Mouse (Mus musculus) urinary bladder, adult 2 months (tissue): Measurements from ENCODE around the gene Nsrp1. TPM values are rescaled to one million over a fixed set of nuclear protein-coding genes. Genes with fewer than 3 reads are reported as not detected.

Experiments used
- polyA plus RNA-seq: library from polyadenylated mRNA; depleted of rRNA; stranded (reverse); fragments of >200 nt; gene quantifications from 2 replicates; pipeline ENCODE4 v1.2.3, GENCODE M21; 2012; rRNA removed

Gene Nsrp1
- polyA plus RNA-seq, 1 experiment: 6.6 TPM

Other genes starting within 250 kb of the Nsrp1 start
- 36.3 and 41.4 TPM in 2 replicates for gene Cpd, start 231.4 kb downstream of the Nsrp1 start, polyA plus RNA-seq
- gene Tmigd1, start 176.3 kb downstream of the Nsrp1 start, polyA plus RNA-seq: 0.74 and 0.93 TPM in 2 replicates
- 25.8 and 34.6 TPM in 2 replicates for gene Blmh, start 153.6 kb downstream of the Nsrp1 start, polyA plus RNA-seq
- gene Slc6a4, start 79.8 kb downstream of the Nsrp1 start, polyA plus RNA-seq: 0.87 and 0.91 TPM in 2 replicates
- gene Efcab5, start 110.5 kb upstream of the Nsrp1 start, polyA plus RNA-seq: 0.19 and 0.21 TPM in 2 replicates
- gene Ssh2, start 137.9 kb upstream of the Nsrp1 start, polyA plus RNA-seq: 11.7 and 12.2 TPM in 2 replicates